Mouse (Mus musculus): ENCODE measurements around the gene Kif27.

Gene Kif27

GRCm38 (mm10) chr13:58364353-58365175 is 5.6 kb upstream of the Kif27 start:
- no peak for DNase-seq (ENCODE audit: extremely low read depth, low read depth)

GRCm38 (mm10) chr13:58359304-58359653 is 357 bp upstream of the Kif27 start:
- no peak for DNase-seq (ENCODE audit: extremely low read depth, low read depth)

GRCm38 (mm10) chr13:58352996-58353395 is 5.9 kb downstream of the Kif27 start:
- no peak for DNase-seq (ENCODE audit: extremely low read depth, low read depth)

GRCm38 (mm10) chr13:58350606-58351005 is 8.3 kb downstream of the Kif27 start:
- no peak for DNase-seq (ENCODE audit: extremely low read depth, low read depth)

GRCm38 (mm10) chr13:58344505-58344904 is 14.4 kb downstream of the Kif27 start:
- DNase-seq (ENCODE audit: extremely low read depth, low read depth): no peak

GRCm38 (mm10) chr13:58337456-58337855 is 21.5 kb downstream of the Kif27 start:
- DNase-seq (ENCODE audit: extremely low read depth, low read depth): no peak

- DNase-seq (ENCODE audit: extremely low read depth, low read depth): no peak
Observed at GRCm38 (mm10) chr13:58334116-58334515, 24.8 kb downstream of the Kif27 start.

- no peak for DNase-seq (ENCODE audit: extremely low read depth, low read depth)
Observed at GRCm38 (mm10) chr13:58317768-58318167, 41.2 kb downstream of the Kif27 start.

- DNase-seq (ENCODE audit: extremely low read depth, low read depth): peak; percentile 91
Observed at GRCm38 (mm10) chr13:58314991-58315390, 43.9 kb downstream of the Kif27 start.

GRCm38 (mm10) chr13:58313758-58314157 is 45.2 kb downstream of the Kif27 start:
- no peak for DNase-seq (ENCODE audit: extremely low read depth, low read depth)

GRCm38 (mm10) chr13:58311351-58311750 is 47.6 kb downstream of the Kif27 start:
- no peak for DNase-seq (ENCODE audit: extremely low read depth, low read depth)

- DNase-seq (ENCODE audit: extremely low read depth, low read depth): no peak
Observed at GRCm38 (mm10) chr13:58309499-58309898, 49.4 kb downstream of the Kif27 start.

GRCm38 (mm10) chr13:58307453-58307852 is 51.5 kb downstream of the Kif27 start:
- DNase-seq (ENCODE audit: extremely low read depth, low read depth): no peak

- DNase-seq (ENCODE audit: extremely low read depth, low read depth): no peak
Observed at GRCm38 (mm10) chr13:58305230-58305629, 53.7 kb downstream of the Kif27 start.

- no peak for DNase-seq (ENCODE audit: extremely low read depth, low read depth)
Observed at GRCm38 (mm10) chr13:58302421-58303145, 56.3 kb downstream of the Kif27 start.

- no peak for DNase-seq (ENCODE audit: extremely low read depth, low read depth)
Observed at GRCm38 (mm10) chr13:58301961-58302360, 57.0 kb downstream of the Kif27 start.

GRCm38 (mm10) chr13:58298756-58299155 is 60.2 kb downstream of the Kif27 start:
- DNase-seq (ENCODE audit: extremely low read depth, low read depth): no peak

GRCm38 (mm10) chr13:58295582-58295981 is 63.3 kb downstream of the Kif27 start:
- no peak for DNase-seq (ENCODE audit: extremely low read depth, low read depth)

- no peak for DNase-seq (ENCODE audit: extremely low read depth, low read depth)
Observed at GRCm38 (mm10) chr13:58292811-58293210, 66.1 kb downstream of the Kif27 start.

- no peak for DNase-seq (ENCODE audit: extremely low read depth, low read depth)
Observed at GRCm38 (mm10) chr13:58289308-58289707, 69.6 kb downstream of the Kif27 start.

GRCm38 (mm10) chr13:58287822-58288221 is 71.1 kb downstream of the Kif27 start:
- peak; percentile 62 for DNase-seq (ENCODE audit: extremely low read depth, low read depth)

GRCm38 (mm10) chr13:58283466-58283865 is 75.5 kb downstream of the Kif27 start:
- no peak for DNase-seq (ENCODE audit: extremely low read depth, low read depth)

GRCm38 (mm10) chr13:58281936-58282335 is 77.0 kb downstream of the Kif27 start:
- no peak for DNase-seq (ENCODE audit: extremely low read depth, low read depth)

Measured in MEL-GATA-1-ER (cell line).